Mouse (Mus musculus): ENCODE results near the gene Mboat1.

The Mboat1 gene

DNA sequence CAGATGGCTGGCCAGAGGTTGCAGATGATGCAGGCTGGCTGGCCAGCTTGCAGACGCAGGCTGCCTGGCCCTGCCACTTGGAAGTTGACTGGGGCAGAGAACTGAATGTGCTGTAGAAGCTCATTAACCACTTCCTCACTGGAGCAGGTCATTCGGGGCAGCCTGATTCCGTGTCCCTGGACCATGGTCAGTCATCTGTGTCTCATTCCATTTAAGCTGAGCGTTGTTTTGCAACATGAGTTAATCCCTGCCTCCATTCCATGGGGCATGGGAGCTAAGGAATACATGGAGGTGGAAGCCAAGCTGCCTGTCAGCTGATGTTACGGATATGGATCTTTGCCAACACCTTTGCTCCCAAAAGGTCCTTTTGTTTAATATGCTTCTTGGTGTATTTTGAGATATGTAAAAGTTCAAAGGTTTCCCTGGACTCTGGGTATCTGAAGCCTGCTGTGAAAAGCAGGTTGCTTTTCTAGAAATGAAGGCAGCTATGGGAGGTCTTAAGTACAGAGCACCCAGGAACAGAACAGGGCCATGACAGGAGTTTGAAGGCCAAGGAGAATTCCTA lies 114.1 kb downstream of the Mboat1 start:
- DNase-seq (ENCODE audit: low read depth, low spot score): no peak

- DNase-seq (ENCODE audit: low read depth, low spot score): no peak
Measured at GRCm38 (mm10) chr13:30251431-30251830, 115.1 kb downstream of the Mboat1 start.

- no peak for DNase-seq (ENCODE audit: low read depth, low spot score)
Measured at GRCm38 (mm10) chr13:30252692-30253091, 116.4 kb downstream of the Mboat1 start.

GRCm38 (mm10) chr13:30253636-30254264 lies 117.5 kb downstream of the Mboat1 start:
- DNase-seq (ENCODE audit: low read depth, low spot score): no peak

GRCm38 (mm10) chr13:30254421-30254820 lies 118.1 kb downstream of the Mboat1 start:
- DNase-seq (ENCODE audit: low read depth, low spot score): no peak

DNA sequence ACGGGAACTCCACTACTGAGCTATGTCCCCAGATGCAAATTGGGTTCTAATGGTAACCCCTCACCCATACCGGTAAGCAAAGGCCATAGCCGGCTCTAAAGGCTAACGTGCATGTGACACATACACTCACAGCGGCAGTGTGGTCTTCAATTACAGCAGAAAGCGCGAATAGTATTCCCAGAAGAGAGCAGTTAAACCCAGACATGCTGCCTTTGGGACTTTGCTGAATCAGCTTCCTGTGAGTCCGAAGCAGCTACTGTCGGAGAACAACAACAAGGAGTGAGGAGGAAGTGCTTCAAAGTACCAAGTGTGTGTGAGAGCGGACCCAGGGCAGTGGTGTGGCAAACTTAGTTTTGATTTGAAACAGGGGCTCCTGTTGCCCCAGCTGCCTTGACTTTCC lies 122.5 kb downstream of the Mboat1 start:
- no peak for DNase-seq (ENCODE audit: low read depth, low spot score)

DNA sequence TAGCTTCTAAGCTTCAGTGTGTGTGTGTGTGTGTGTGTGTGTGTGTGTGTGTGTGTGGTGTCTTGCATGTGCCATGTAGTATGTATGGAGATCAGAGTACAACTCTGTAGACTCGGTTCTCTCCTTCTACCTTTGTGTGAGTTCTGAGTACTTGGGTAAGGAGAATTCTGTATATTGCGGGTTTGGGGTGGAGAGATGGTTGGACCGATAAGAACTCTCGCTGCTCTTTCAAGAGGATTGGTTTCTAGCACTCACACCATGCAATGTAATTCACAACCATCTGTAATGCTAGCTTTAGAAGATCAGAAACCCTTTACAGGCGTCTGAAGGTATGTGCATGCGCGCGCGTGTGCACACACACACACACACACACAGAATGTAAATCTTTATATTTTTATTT lies 123.0 kb downstream of the Mboat1 start:
- no peak for DNase-seq (ENCODE audit: low read depth, low spot score)

GRCm38 (mm10) chr13:30259912-30260560 lies 123.7 kb downstream of the Mboat1 start:
- peak; percentile 87 for DNase-seq (ENCODE audit: low read depth, low spot score)

- no peak for DNase-seq (ENCODE audit: low read depth, low spot score)
Measured at GRCm38 (mm10) chr13:30263681-30264080, 127.4 kb downstream of the Mboat1 start.

DNA sequence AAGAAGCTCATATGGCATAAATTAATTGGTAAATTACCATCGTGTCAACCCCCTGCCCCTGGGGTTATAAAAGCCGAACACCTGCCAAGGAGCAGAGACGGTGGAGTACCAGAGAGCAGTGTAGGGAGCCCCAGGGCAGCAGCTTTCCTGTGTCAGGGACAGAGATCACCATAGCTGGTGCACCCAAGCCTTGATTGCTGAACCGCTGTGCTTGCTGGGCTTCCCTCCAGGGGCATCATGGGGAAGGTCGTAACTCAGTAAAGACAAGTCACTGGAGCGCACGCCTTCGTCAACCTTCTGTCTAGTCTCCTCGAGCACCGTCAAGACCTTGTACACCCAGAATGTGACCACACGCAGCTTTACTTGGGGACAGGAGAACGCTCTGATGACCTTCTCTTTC lies 128.0 kb downstream of the Mboat1 start:
- DNase-seq (ENCODE audit: low read depth, low spot score): no peak

DNA sequence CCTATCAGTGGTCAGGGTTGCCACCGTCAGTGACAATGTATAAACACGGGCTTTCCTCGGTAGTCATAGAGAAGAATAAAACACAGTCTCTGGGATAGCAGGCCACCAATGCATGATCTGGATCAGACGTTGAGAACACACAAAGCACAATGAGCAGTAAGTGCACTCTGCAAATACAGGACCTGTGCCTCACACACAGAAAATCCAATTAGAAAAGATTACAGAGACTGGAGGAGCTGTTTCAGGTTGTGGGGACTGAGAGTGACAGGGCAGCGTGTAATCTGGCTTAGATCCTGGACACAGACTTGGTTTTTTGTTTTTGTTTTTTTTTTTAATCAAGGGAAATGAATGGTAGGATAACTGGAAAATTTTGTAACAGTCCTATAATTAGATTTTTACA lies 128.5 kb downstream of the Mboat1 start:
- no peak for DNase-seq (ENCODE audit: low read depth, low spot score)

DNA sequence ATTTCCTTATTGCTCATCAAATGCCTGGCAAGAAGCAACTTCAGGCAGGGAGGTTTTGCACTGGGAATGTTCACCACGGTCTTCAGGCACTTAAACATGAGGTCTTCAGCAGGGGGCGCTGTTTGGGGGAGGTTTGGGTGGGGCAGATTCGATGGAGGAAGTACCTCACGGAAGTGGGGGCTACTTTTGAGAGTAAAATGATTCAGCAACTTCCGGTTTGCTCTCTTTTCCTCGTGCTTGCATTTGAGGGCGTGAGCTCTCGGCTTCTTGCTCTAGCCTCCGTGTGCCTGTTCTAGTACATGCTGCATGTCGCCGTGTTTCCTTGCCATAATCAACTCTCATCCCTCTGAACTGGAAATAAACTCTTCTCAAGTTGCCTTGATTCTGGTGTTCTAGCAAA lies 129.7 kb downstream of the Mboat1 start:
- DNase-seq (ENCODE audit: low read depth, low spot score): no peak

DNA sequence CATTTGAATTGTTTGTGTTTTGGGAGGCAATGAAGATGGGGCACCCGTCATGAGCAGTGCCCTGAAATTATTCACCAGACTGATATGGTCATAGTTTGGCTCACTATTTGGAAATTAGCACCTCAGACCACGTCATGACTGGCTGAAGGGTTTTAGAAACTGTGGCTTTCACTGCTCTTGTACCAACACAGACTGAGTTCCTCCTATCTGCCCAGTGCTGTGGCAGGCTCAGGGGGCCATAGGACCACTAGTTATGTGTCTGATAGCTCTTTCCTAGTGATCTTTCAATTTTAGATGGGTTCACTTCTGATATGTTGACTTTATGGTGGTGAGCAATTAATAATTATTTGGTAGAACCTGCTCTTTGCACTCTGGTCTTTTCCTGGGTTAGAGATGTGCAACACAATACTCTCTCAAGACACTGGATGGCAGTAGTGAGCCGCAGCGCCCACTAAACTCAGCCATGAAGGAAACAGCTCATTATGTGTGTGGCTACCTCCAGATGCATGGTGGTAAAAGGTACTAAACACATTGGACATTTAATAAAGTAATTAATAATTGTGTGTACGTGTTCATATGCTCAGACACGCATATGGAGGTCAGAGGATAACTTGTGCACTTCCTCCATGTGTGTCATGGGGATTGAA lies 135.9 kb downstream of the Mboat1 start:
- peak; percentile 60 for DNase-seq (ENCODE audit: low read depth, low spot score)

Data from mesoderm, embryonic 11.5 days (tissue).